Mouse (Mus musculus) ES-Bruce4 (cell line): ENCODE data around the gene Krt36.

Source experiments
- CTCF ChIP-seq: IDR thresholded peaks from one replicate; pipeline ENCODE4 v1.8.1; 2011; ENCODE audit warnings: low read depth, low read length
- EP300 ChIP-seq: IDR thresholded peaks from 2 replicates; pipeline ENCODE4 v1.6.1; 2011; ENCODE audit warnings: low read depth, low read length; ENCODE audit not compliant: insufficient read depth
- POLR2A ChIP-seq: IDR thresholded peaks from one replicate; pipeline ENCODE4 v1.8.1; 2011; ENCODE audit warnings: low read length; ENCODE audit not compliant: insufficient read depth

DNA sequence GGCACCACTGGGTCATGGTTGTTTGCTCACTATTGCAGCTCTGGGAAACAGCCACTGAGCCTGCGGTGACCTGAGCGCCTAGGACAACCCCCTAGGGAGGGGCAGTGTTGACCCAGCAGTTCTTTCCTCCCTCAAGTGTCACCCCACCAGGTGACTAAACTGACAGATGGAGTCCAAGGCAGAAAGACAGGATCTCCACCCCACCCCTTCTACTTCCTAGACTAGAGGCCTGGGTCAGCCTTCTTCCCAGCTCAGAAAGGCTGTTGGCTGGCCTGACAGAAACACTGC, 8.3 kb upstream of the Krt36 start:
- TF ChIP-seq POLR2A (no peak), CTCF (no peak), EP300 (no peak)
